Mouse (Mus musculus): ENCODE measurements around the gene Cbx2. TPM values are rescaled to one million over a fixed set of nuclear protein-coding genes. Genes with fewer than 3 reads are reported as not detected.

Cbx2 gene
- polyA plus RNA-seq, 1 experiment from 2014 or later = 84.2 TPM

DNA sequence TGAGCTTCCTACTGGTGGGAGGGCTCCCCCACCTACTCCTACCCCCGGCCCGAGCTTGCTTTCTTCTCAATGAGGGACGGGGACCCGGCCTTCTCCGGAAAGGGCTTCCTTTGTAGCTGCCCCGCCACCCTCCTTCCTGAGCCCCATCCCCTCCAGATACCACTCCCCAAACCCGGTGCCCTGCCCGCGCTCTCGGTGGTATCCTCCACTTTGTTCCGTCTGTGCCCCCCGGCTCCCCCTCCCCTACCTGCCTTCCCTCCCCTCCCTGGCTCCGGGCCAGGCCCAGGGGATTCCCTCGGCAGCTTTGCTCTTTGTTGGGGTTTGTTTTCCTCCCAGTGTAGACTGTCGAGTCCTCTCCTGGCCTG lies 836 bp downstream of the Cbx2 start:
- peak overlapping the region; percentile 95 for H3K4me3 ChIP-seq (replicated peaks)
- H3K4me1 ChIP-seq = peaks cover 49% of the 10 kb centered on the region
- H3K36me3 ChIP-seq (replicated peaks) = peaks cover 42% of the 10 kb centered on the region
- ATAC-seq (ENCODE audit: low FRiP score) = peak; percentile 17
- under 1% methylated on average over 15 of the region's 15 CpGs for WGBS
- H3K9me3 ChIP-seq = no peaks in the 10 kb centered on the region
- H3K9ac ChIP-seq = peak overlapping the region; percentile 98
- H3K27ac ChIP-seq = peak overlapping the region; percentile 97
- peak overlapping the region; percentile 94 for H3K4me2 ChIP-seq
- H3K27me3 ChIP-seq = peaks cover 30% of the 10 kb centered on the region

DNA sequence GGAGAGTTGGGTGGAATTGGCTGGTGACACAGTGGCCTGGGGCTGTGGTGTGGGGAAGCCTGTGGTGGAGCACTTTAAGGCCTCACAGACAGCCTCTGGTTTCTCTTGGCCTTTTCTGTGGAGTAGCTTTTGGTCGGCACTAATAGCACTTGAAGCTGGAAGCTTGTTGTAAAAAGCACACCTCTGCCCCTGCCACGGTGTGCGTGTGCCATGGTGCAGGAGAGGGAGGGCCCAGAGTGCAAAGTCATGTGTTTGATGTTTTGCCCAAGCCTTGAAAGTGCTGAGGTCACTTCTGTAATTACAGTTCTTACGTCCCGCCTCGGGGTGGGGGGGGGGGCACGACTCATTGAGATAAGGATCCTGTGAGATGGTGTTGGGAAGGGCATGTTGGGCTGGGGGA lies 1.5 kb downstream of the Cbx2 start:
- Histone ChIP-seq H3K9ac (peak overlapping the region; percentile 98), H3K36me3 (replicated peaks) (peaks cover 48% of the 10 kb centered on the region), H3K9me3 (no peaks in the 10 kb centered on the region), H3K27me3 (peaks cover 26% of the 10 kb centered on the region), H3K4me2 (peak overlapping the region; percentile 94), H3K27ac (peak overlapping the region; percentile 97), H3K4me1 (peaks cover 55% of the 10 kb centered on the region), H3K4me3 (replicated peaks) (peak overlapping the region; percentile 95)
- WGBS = 10% methylated on average over 7 of the region's 7 CpGs
- no peak for ATAC-seq (ENCODE audit: low FRiP score)

DNA sequence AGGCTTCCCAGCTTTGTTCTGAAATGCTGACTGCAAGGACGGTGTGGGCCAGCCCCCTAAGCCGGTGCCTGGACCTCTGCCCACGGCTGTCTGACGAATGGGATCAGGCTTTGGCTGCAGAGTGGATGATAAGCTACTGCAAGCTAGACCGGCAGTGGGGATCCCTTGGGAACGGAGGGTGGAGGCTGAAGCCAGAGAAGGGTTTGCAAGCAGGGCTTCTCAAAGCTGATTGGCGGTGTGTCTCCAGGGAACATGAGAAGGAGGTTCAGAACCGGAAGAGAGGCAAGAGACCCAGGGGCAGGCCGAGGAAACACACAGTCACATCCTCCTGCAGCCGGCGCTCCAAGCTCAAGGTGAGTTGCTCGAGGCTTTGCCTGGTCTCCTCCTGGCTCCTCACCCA lies 3.4 kb downstream of the Cbx2 start:
- Histone ChIP-seq H3K4me3 (replicated peaks) (0 out of 2 replicates have a peak overlapping the region, but pooled peaks have one; percentile 95), H3K4me1 (peaks cover 57% of the 10 kb centered on the region)
- no peak for ATAC-seq (ENCODE audit: low FRiP score)

DNA sequence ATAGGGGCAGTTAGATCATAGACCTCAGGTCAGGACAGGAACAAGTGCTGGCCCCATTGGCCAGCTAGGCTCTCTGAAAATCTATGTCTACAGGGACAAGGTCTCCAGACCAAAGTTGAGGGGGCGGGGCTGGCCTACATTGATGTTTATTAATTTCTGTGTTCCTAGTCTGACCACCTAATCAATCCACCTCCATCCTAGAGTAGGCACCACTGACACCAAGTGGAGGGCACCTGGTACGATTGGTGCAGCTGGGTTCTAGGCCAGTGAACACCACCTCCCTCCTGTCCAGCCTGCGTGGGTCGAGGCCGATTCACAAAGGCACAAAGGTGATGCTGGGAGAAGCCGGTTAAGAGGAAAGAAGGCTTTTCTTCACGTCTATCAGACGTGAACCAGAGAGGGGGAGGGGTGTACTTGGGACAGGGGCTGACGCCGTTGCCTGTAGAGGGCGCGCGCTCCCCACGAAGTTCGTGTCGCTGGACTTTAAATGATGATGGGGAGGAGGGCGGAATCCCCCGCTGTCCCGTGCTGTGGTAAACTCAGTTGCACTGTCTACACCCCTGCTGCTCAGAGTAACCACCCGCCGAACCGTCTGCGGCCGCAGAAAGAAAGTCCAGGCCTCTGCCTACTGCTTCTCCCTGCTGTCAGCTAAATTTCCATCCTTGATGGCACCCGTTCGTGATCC lies 11.3 kb downstream of the Cbx2 start:
- peaks cover 25% of the 10 kb centered on the region for H3K36me3 ChIP-seq (replicated peaks)
- peak overlapping the region; percentile 23; the same call in 1 of the 2 replicates for H3K4me3 ChIP-seq (replicated peaks)
- peaks cover 52% of the 10 kb centered on the region for H3K27me3 ChIP-seq
- no peaks in the 10 kb centered on the region for H3K9me3 ChIP-seq
- H3K27ac ChIP-seq = no peak overlapping the region
- peak overlapping the region; percentile 45 for H3K4me2 ChIP-seq
- H3K9ac ChIP-seq = no peak overlapping the region
- under 1% methylated on average over 26 of the region's 26 CpGs for WGBS
- peaks cover 56% of the 10 kb centered on the region for H3K4me1 ChIP-seq
- peak; percentile 54 for ATAC-seq (ENCODE audit: low FRiP score)

More for the DNA sequence above, 3.4 kb downstream of the Cbx2 start:
- 0 out of 2 replicates have a peak overlapping the region, but pooled peaks have one; percentile 14 for H3K9ac ChIP-seq
- peaks cover 66% of the 10 kb centered on the region for H3K36me3 ChIP-seq (replicated peaks)
- H3K4me2 ChIP-seq = peak overlapping the region; percentile 94
- no peak overlapping the region for H3K27ac ChIP-seq
- H3K9me3 ChIP-seq = no peaks in the 10 kb centered on the region
- WGBS = 69% methylated on average over 12 of the region's 12 CpGs
- H3K27me3 ChIP-seq = peaks cover 12% of the 10 kb centered on the region; the same call in 1 of the 2 replicates

DNA sequence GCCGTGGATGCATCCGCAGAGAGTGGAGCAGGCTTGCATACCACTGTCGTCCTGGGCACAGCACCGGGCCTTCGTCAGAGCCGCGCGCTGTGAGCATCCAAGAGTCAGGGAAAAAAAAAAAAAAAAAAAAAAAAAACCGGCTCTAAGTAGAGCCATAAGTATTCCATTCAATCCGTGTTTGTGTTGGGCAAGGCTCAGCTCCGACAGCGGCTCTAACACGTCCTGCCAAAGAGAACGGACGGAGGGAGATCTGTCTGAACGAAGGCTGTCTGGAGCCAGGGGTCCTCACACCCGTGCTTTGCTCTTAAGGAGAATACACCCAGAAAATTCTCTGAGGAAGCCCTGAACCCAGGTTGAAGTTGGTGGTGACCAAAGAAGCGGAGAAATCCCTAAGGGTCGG lies 11.9 kb downstream of the Cbx2 start:
- WGBS = 1% methylated on average over 19 of the region's 19 CpGs

DNA sequence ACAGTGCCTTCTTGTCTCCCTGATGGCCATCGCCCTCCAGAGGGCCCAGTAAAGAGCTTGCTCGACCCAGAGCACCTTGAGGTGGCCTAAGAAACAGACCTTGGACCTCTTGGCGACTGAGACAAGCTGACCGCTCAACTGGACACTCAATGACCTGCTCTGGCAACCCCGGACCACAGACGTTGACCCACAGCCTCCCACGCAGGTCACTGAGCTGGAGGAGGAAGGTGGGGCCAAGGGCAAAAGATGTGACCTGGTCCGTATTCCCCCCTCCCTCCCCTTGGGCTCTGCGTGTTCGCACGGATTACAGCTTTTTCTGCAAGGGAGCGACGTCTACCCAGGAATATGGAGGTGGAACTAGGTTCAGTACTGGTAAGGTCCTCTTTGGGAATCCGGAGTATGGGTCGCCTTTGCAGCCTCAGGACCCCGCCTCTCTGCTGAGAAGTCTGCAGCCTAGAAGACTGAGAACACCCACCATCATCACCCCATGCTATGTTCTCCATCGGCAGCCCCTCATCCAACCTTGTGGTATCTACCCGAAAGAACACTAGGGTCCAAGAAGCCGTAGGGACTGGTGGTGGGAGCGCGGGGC lies 12.4 kb downstream of the Cbx2 start:
- Histone ChIP-seq H3K4me2 (peak overlapping the region; percentile 45; the same call in 1 of the 2 replicates), H3K36me3 (replicated peaks) (peaks cover 18% of the 10 kb centered on the region), H3K27me3 (peaks cover 60% of the 10 kb centered on the region), H3K4me3 (replicated peaks) (peak overlapping the region; percentile 19), H3K27ac (no peak overlapping the region), H3K4me1 (peaks cover 63% of the 10 kb centered on the region), H3K9ac (no peak overlapping the region), H3K9me3 (no peaks in the 10 kb centered on the region)
- ATAC-seq (ENCODE audit: low FRiP score) = no peak
- WGBS = 2% methylated on average over 21 of the region's 21 CpGs

More for the DNA sequence above, 11.9 kb downstream of the Cbx2 start:
- H3K27me3 ChIP-seq = peaks cover 59% of the 10 kb centered on the region
- H3K9ac ChIP-seq = no peak overlapping the region
- no peak overlapping the region for H3K27ac ChIP-seq
- H3K9me3 ChIP-seq = no peaks in the 10 kb centered on the region
- H3K4me2 ChIP-seq = peak overlapping the region; percentile 45
- peak overlapping the region; percentile 23; the same call in 1 of the 2 replicates for H3K4me3 ChIP-seq (replicated peaks)
- H3K36me3 ChIP-seq (replicated peaks) = peaks cover 23% of the 10 kb centered on the region
- no peak for ATAC-seq (ENCODE audit: low FRiP score)
- peaks cover 57% of the 10 kb centered on the region for H3K4me1 ChIP-seq

DNA sequence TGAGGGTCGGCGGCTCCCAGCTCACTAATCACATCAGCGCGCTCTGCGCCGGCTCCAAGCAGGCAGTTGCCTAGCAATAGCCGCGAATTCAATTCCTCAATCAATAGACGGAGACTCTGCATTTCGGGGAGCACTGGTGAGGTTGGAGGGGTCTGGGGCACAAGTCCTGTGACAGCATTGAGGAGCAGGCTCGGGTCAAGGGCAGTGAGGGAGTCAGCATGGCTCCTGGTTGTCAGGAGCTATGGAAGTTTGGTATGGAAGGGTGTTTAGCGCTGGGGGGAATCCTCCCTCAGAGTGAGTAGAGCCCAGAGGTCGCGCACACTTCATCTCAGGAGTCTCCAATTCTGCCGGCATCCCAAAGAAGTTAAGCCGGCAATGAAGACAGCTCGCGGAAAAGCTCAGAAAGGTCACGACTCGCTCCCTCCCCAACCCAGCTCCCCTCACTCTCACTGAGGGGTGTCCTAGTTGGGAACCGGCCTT lies 13.0 kb downstream of the Cbx2 start:
- Histone ChIP-seq H3K4me3 (replicated peaks) (peak overlapping the region; percentile 19), H3K27me3 (peaks cover 60% of the 10 kb centered on the region), H3K4me1 (peaks cover 64% of the 10 kb centered on the region), H3K9me3 (no peaks in the 10 kb centered on the region), H3K9ac (no peak overlapping the region), H3K4me2 (peak overlapping the region; percentile 45; the same call in 1 of the 2 replicates), H3K27ac (no peak overlapping the region), H3K36me3 (replicated peaks) (peaks cover 12% of the 10 kb centered on the region)
- ATAC-seq (ENCODE audit: low FRiP score) = no peak
- WGBS = 1% methylated on average over 21 of the region's 21 CpGs

DNA sequence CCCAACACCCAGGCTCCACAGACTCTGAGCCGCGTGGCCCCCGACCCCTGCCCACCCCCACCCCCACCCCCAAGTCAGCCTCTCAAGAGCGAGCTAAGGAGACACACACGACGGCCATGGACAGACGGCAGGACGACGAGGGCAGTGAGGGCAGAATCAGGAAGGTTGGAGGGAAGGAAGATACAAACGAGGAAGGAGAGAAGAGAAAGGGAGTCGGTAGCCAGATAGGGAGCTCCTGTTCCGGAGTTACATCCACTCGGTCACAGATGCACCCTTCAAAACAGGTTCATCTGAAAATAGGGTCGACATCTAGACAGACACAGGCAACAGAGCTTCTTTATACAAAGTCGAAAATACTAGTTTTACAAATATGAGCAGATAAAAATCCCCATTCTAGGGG lies 13.7 kb downstream of the Cbx2 start:
- no peak overlapping the region for H3K9ac ChIP-seq
- peaks cover 61% of the 10 kb centered on the region for H3K27me3 ChIP-seq
- no peak overlapping the region for H3K4me3 ChIP-seq (replicated peaks)
- ATAC-seq (ENCODE audit: low FRiP score) = no peak
- H3K27ac ChIP-seq = no peak overlapping the region
- H3K4me2 ChIP-seq = peak overlapping the region; percentile 83
- H3K4me1 ChIP-seq = peaks cover 65% of the 10 kb centered on the region
- no peaks in the 10 kb centered on the region for H3K9me3 ChIP-seq
- peaks cover 10% of the 10 kb centered on the region for H3K36me3 ChIP-seq (replicated peaks)
- WGBS = under 1% methylated on average over 15 of the region's 15 CpGs

DNA sequence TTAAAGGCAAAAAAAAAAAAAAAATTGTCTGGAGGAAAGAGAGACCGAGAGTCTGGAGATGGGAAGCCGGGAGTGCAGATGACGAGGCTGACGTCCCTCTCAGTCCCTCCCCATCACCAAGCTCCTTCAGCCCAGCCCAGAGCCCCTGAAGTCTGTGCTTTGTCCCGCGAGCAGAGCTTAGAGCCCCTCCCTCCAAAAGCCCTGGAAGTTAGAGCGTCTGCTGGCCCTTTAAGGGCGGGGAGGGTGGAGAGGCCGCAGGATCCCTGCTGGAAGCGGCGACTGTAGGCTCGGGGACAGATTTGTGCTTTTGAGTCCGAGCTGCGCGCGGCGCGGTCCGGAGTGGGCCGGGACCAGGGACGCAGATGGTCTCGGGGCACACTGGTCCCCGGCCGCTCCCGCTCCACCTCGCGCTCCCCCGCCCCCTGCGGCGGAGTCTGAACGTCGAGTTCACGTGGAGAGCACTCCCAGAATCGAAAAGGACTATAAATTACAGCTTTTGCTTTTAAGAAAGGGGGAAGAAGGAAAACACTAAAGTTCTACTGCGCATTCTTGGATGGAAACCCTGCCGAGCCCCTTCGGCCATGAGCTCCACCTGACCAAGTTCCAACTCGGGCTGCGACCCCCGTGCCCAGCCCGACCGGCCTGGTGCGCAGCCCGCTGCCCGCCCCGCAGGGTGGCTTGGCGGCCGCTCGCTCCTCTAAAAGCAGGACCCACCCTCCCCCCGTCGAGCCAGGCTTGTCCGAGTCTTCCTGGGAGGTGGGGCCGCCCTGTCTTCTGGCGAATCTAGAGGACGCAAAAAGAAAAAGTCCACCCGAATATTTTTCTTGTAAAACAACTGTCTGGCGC lies 14.4 kb downstream of the Cbx2 start:
- H3K36me3 ChIP-seq (replicated peaks) = peaks cover 10% of the 10 kb centered on the region
- peaks cover 72% of the 10 kb centered on the region for H3K4me1 ChIP-seq
- H3K9ac ChIP-seq = peak overlapping the region; percentile 67
- no peaks in the 10 kb centered on the region for H3K9me3 ChIP-seq
- H3K4me3 ChIP-seq (replicated peaks) = peak overlapping the region; percentile 48
- no peak overlapping the region for H3K27ac ChIP-seq
- WGBS = under 1% methylated on average over 57 of the region's 57 CpGs
- H3K27me3 ChIP-seq = peaks cover 68% of the 10 kb centered on the region
- no peak for ATAC-seq (ENCODE audit: low FRiP score)
- H3K4me2 ChIP-seq = peak overlapping the region; percentile 83

DNA sequence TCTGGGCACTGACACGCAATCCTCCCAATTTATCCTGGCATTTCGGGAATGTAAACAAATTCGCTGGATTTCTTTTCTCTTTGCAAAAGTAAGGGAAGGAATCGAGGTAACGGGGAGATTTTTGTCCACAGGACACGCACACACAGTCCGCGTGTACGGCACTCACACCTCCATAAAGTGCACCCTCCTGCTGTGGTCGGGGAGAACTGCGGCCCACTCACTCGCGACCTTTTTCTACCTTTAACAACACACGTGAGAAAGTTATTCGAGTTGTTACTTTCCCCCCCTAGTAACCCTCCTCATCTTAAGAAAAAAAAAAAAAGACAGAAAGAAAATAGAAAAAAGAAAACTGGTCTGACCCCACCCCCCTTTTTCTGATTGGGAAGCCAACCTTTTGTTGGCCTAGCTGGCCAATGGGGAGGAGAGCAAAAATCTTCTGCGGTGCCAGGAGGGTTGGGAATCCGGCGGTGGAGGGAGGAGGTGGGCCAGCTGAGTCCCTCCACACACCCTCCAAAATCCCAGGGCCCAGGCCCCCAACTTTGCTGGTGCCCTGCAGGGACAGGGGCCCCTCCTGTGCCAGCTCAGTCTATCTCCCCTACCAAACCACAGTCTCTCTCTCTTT lies 15.1 kb downstream of the Cbx2 start:
- 2% methylated on average over 18 of the region's 18 CpGs for WGBS
- Histone ChIP-seq H3K9me3 (no peaks in the 10 kb centered on the region), H3K4me3 (replicated peaks) (peak overlapping the region; percentile 48), H3K36me3 (replicated peaks) (peaks cover 10% of the 10 kb centered on the region), H3K27me3 (peaks cover 76% of the 10 kb centered on the region), H3K9ac (peak overlapping the region; percentile 67), H3K27ac (no peak overlapping the region), H3K4me2 (peak overlapping the region; percentile 83), H3K4me1 (peaks cover 78% of the 10 kb centered on the region)
- no peak for ATAC-seq (ENCODE audit: low FRiP score)

DNA sequence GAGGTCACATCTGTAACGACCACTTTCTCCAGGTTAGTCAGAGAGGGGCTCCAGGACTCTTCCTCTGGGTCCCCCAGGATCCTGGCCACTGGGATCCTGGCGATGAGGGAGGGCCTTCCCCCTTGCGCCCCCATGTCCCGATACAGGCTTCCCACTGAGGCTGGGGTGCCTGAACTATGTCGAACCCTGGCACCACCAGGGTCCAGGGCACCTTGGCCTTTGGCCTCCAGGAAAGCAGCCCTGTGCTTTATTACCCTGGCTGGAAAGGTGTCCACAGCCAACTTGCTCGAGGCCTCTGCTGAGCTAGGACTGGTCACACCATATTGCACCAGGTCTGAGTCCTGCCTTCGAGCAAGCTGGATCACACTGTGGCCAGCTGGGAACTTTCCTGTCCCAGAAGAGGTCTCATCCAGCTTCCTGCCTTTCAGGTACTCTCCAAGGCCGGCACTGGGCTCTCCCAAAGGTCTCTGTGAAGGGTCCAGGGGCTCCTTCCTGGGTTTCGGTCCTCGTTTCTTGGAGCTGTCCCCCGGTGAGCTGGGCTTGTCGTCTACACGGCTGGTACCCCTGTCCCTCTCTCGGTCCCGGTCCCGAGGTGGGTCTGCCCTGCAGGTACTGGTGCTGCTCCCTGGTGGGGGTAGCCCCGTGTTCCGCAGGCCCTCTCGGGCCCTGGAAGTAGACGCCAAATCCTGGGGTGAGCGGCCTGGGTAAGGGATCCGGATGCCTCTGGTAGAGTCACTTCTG lies 16.2 kb downstream of the Cbx2 start:
- H3K9ac ChIP-seq = peak overlapping the region; percentile 88; the same call in 1 of the 2 replicates
- no peak for ATAC-seq (ENCODE audit: low FRiP score)
- H3K27ac ChIP-seq = no peak overlapping the region
- peaks cover 79% of the 10 kb centered on the region for H3K4me1 ChIP-seq
- H3K27me3 ChIP-seq = peaks cover 81% of the 10 kb centered on the region
- peak overlapping the region; percentile 86 for H3K4me2 ChIP-seq
- H3K36me3 ChIP-seq (replicated peaks) = peaks cover 10% of the 10 kb centered on the region
- 27% methylated on average over 22 of the region's 22 CpGs for WGBS
- no peaks in the 10 kb centered on the region for H3K9me3 ChIP-seq
- peak overlapping the region; percentile 16 for H3K4me3 ChIP-seq (replicated peaks)
